Mouse (Mus musculus): ENCODE measurements around the gene Stard7. TPM values are rescaled to one million over a fixed set of nuclear protein-coding genes. Genes with fewer than 3 reads are reported as not detected.

Stard7 gene
- polyA plus RNA-seq, 1 experiment from 2014 or later, result 53.7 TPM

DNA sequence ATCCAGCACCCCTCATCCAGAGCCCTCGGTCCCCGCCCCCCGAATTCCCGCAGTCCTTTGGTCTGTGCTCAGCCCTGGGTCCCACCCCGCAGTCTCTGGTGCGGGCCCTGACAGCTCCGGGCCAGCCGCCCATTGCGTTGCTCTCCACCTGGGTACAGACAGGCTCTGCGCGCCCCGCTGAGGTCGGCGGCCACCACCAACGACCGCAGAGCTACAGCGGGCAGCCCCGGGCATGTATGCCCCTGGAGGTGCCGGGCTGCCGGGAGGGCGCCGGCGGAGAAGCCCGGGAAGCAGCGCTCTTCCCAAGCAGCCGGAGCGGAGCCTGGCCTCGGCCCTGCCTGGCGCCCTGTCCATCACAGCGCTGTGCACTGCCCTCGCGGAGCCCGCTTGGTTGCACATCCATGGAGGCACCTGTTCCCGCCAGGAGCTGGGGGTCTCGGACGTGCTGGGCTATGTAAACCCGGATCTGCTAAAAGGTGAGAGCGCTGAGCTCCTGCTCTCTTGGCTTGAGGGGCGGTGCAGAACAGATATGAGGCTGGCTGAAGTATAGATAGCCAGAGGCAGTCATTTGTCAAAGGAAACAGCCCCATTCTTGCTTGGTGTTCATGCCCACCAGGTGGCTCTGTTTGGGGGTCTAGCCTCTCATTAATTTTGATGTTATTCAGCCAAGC lies 21.5 kb upstream of the Stard7 start:
- Histone ChIP-seq H3K4me1 (replicated peaks; ENCODE audit: control insufficient read depth, insufficient read depth, low read length) (peaks cover 5% of the 10 kb centered on the region), H3K9me3 (ENCODE audit: control insufficient read depth) (no peaks in the 10 kb centered on the region), H3K36me3 (ENCODE audit: control insufficient read depth, insufficient read depth) (peaks cover 28% of the 10 kb centered on the region), H3K4me2 (replicated peaks; ENCODE audit: low read depth) (peak overlapping the region; percentile 94), H3K4me3 (ENCODE audit: low read depth, low read length) (peak overlapping the region; percentile 92), H3K27me3 (replicated peaks; ENCODE audit: control insufficient read depth, insufficient read depth, low read length) (no peaks in the 10 kb centered on the region), H3K27ac (ENCODE audit: low read depth, low read length) (peak overlapping the region; percentile 82), H3K9ac (ENCODE audit: low read depth, low read length) (peak overlapping the region; percentile 96)
- ATAC-seq, result peak; percentile 34
- WGBS, result under 1% methylated on average over 38 of the region's 39 CpGs
- TF ChIP-seq CTCF (IDR thresholded peaks at IDR 0.05; ENCODE audit: low read depth), result peak; percentile 53

DNA sequence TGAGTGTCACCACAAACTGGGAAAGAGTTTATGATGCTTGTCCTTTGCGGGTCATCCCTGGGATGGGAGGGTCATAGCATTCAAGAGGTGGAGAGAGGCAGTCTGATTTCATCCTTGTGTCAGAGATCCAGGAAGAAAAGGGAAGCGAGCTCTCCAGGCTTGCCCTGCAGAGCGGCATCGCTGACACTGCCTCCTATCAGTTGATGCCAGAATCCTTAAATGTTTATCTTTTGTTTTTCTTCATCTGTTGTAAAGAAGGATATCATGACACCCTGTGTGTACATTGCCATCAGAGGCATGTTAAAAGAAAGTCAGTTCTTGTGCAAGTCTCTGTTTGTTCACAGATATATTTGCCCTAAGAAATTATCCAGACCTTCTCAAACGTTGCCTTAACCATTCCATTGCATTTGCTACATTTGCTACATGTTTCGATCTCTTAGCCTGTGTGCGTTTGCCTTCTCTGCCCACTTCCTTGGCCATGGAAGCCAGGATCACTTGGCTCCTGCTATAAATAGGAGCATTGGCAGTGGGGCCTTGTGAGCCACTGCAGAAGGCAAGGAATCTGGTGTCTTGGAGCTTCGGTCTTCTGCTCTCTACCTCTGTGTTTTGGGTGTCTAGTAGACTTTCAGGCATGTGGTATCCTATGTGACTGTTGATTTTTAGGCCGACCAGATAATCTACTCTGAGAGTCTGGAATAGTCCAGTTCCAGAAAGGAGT lies 19.6 kb upstream of the Stard7 start:
- H3K4me2 ChIP-seq (replicated peaks; ENCODE audit: low read depth), result no peak overlapping the region
- H3K9me3 ChIP-seq (ENCODE audit: control insufficient read depth), result no peaks in the 10 kb centered on the region
- H3K27ac ChIP-seq (ENCODE audit: low read depth, low read length), result no peak overlapping the region
- H3K4me1 ChIP-seq (replicated peaks; ENCODE audit: control insufficient read depth, insufficient read depth, low read length), result peaks cover 5% of the 10 kb centered on the region
- 90% methylated on average over 9 of the region's 9 CpGs for WGBS
- no peak for TF ChIP-seq CTCF (IDR thresholded peaks at IDR 0.05; ENCODE audit: low read depth)
- H3K27me3 ChIP-seq (replicated peaks; ENCODE audit: control insufficient read depth, insufficient read depth, low read length), result no peaks in the 10 kb centered on the region
- no peak overlapping the region for H3K4me3 ChIP-seq (ENCODE audit: low read depth, low read length)
- H3K36me3 ChIP-seq (ENCODE audit: control insufficient read depth, insufficient read depth), result peaks cover 14% of the 10 kb centered on the region; the same call in 1 of the 2 replicates
- no peak overlapping the region for H3K9ac ChIP-seq (ENCODE audit: low read depth, low read length)
- no peak for ATAC-seq

DNA sequence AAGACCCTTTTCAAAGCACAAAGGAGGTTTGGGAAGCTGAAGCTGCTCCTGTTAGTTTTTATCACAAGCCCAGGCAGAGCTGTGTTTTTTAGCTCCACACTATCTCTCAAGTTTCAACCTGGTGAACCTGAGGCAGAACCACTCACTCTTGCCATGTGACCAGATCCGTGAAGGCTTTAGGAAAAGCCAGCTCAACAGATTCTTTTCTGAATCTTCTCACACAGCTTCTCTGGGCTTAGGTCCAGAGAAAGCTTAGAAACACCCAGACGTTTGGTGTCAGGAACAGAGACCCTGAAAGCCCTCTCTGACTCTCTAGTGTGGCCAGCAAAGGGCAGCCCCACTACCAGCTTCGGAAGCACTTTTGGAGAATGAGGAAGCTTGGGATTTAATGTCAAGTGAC lies 18.6 kb upstream of the Stard7 start:
- Histone ChIP-seq H3K36me3 (ENCODE audit: control insufficient read depth, insufficient read depth) (peaks cover 16% of the 10 kb centered on the region; the same call in 1 of the 2 replicates), H3K9me3 (ENCODE audit: control insufficient read depth) (no peaks in the 10 kb centered on the region), H3K4me2 (replicated peaks; ENCODE audit: low read depth) (no peak overlapping the region), H3K9ac (ENCODE audit: low read depth, low read length) (no peak overlapping the region), H3K27me3 (replicated peaks; ENCODE audit: control insufficient read depth, insufficient read depth, low read length) (no peaks in the 10 kb centered on the region), H3K4me1 (replicated peaks; ENCODE audit: control insufficient read depth, insufficient read depth, low read length) (peaks cover 5% of the 10 kb centered on the region), H3K27ac (ENCODE audit: low read depth, low read length) (peak overlapping the region; percentile 29; the same call in 1 of the 2 replicates), H3K4me3 (ENCODE audit: low read depth, low read length) (no peak overlapping the region)
- no peak for ATAC-seq
- 73% methylated on average over 3 of the region's 3 CpGs for WGBS
- TF ChIP-seq CTCF (IDR thresholded peaks at IDR 0.05; ENCODE audit: low read depth), result no peak

DNA sequence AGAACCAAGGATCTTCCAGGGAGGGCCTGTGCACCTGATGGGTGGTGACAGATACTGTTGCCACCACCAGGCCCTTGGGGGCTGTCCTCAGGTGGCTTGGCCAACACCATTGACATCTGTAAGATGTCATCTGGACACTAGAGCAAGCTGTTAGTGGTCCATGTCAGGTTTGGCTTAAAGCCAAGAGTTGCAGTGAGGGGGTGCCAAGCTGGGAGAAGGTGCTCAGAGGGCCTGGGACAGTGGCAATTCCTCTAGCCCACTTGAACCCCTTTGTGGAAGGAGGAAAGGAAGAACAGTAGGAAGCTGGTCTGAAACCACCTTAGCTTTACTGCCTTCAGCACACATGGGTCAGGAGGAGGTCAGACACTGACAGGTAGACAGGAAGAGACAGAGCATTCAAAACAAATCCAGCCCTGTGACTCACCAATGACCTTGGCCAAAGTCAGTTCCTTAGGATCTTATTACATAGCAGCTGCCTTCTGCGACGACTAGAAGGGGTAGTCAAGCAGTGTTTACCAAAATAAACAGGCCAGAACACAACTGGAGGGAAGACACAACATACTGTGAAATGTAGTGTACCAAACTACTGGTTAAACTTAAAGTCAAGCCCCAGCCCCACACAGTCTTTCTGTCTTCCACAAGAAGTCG lies 18.0 kb upstream of the Stard7 start:
- 57% methylated on average over 3 of the region's 3 CpGs for WGBS

DNA sequence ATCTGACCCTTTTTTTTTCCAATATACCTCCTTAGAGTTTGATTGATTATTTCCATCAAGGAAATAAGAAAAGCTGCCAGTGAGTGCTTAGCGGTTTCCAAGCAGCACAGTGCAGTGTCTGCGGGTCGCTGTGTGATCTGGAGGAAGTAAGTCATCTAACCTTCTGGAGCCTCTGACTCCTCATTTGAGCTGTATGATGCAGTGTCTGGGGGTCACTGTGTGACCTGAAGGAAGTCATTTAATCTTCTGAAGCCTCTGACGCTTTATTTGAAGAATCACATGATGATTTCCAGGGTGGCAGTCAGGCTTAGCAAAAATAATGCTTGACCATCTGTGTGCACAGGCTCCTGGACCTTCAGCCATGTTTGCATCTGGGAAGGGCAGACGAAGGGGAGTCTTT lies 17.2 kb upstream of the Stard7 start:
- Histone ChIP-seq H3K36me3 (ENCODE audit: control insufficient read depth, insufficient read depth) (peaks cover 30% of the 10 kb centered on the region; the same call in 1 of the 2 replicates), H3K4me2 (replicated peaks; ENCODE audit: low read depth) (no peak overlapping the region), H3K27ac (ENCODE audit: low read depth, low read length) (no peak overlapping the region), H3K4me3 (ENCODE audit: low read depth, low read length) (no peak overlapping the region), H3K9ac (ENCODE audit: low read depth, low read length) (no peak overlapping the region), H3K27me3 (replicated peaks; ENCODE audit: control insufficient read depth, insufficient read depth, low read length) (no peaks in the 10 kb centered on the region), H3K4me1 (replicated peaks; ENCODE audit: control insufficient read depth, insufficient read depth, low read length) (peaks cover 5% of the 10 kb centered on the region; the same call in 1 of the 2 replicates), H3K9me3 (ENCODE audit: control insufficient read depth) (no peaks in the 10 kb centered on the region)
- no peak for ATAC-seq
- no peak for TF ChIP-seq CTCF (IDR thresholded peaks at IDR 0.05; ENCODE audit: low read depth)
- 66% methylated on average over 5 of the region's 5 CpGs for WGBS

More for the DNA sequence above, 18.0 kb upstream of the Stard7 start:
- Histone ChIP-seq H3K4me1 (replicated peaks; ENCODE audit: control insufficient read depth, insufficient read depth, low read length) (peaks cover 5% of the 10 kb centered on the region), H3K9me3 (ENCODE audit: control insufficient read depth) (no peaks in the 10 kb centered on the region), H3K4me2 (replicated peaks; ENCODE audit: low read depth) (no peak overlapping the region), H3K4me3 (ENCODE audit: low read depth, low read length) (no peak overlapping the region), H3K27me3 (replicated peaks; ENCODE audit: control insufficient read depth, insufficient read depth, low read length) (no peaks in the 10 kb centered on the region), H3K9ac (ENCODE audit: low read depth, low read length) (no peak overlapping the region), H3K36me3 (ENCODE audit: control insufficient read depth, insufficient read depth) (peaks cover 22% of the 10 kb centered on the region; the same call in 1 of the 2 replicates), H3K27ac (ENCODE audit: low read depth, low read length) (peak overlapping the region; percentile 29; the same call in 1 of the 2 replicates)
- no peak for ATAC-seq
- no peak for TF ChIP-seq CTCF (IDR thresholded peaks at IDR 0.05; ENCODE audit: low read depth)

DNA sequence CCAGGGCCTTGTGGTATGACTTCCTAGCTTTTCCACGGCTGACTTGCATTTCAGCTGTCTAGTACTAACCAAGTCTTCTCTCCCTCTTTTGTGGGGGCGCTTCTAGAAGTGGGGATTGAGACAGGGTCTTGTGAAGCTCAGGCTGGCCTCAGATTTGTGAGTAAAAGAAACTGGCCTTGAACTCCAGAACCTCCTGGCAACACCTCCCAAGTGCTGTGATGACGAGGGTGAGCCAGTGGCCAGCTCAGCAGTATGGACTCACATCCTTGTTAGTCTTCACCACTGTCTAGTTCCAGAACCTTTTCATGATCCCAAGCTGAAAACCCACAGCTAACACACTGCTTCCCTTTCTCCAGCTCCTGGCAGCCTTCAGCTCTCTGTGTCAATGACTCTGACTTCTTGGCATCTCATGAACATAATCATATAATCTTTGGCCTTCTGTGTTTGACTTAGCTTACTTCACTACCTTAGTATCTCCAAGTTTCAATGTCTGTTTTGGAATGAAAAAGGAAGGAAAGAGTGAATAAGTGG lies 15.3 kb upstream of the Stard7 start:
- Histone ChIP-seq H3K4me1 (replicated peaks; ENCODE audit: control insufficient read depth, insufficient read depth, low read length) (no peaks in the 10 kb centered on the region; the same call in 1 of the 2 replicates), H3K9ac (ENCODE audit: low read depth, low read length) (no peak overlapping the region), H3K27me3 (replicated peaks; ENCODE audit: control insufficient read depth, insufficient read depth, low read length) (no peaks in the 10 kb centered on the region), H3K36me3 (ENCODE audit: control insufficient read depth, insufficient read depth) (peaks cover 48% of the 10 kb centered on the region), H3K27ac (ENCODE audit: low read depth, low read length) (no peak overlapping the region), H3K9me3 (ENCODE audit: control insufficient read depth) (no peaks in the 10 kb centered on the region), H3K4me3 (ENCODE audit: low read depth, low read length) (no peak overlapping the region), H3K4me2 (replicated peaks; ENCODE audit: low read depth) (no peak overlapping the region)
- TF ChIP-seq CTCF (IDR thresholded peaks at IDR 0.05; ENCODE audit: low read depth), result no peak
- no peak for ATAC-seq
- WGBS, result 88% methylated on average over 3 of the region's 3 CpGs

All from intestine, postnatal 0 days (tissue).